Mouse (Mus musculus) lung, postnatal 10 days (tissue): ENCODE measurements around the gene Anks1b.

ENCODE experiments used
- DNase-seq: peaks from one replicate; pipeline ENCODE4 v3.0.0; 2021

The Anks1b gene

DNA sequence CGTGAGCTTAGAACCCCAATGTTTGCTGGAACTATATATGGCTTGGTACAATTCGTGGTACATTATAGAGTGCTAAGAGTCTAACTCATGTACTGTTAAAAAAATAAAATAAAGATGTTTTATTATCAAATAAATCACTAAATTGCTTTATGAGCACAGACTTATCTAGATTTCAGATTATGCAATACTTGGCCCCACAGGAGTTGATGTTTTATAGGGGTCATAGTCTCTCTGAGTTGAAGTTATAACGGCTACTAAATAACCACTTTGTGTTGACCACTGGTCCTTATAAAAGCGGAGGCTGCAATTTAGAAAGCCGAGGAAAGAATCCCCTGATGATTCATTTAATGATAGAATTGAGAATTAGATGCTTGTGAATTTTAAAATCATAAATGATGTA lies 323.6 kb downstream of the Anks1b start:
- DNase-seq = no peak

DNA sequence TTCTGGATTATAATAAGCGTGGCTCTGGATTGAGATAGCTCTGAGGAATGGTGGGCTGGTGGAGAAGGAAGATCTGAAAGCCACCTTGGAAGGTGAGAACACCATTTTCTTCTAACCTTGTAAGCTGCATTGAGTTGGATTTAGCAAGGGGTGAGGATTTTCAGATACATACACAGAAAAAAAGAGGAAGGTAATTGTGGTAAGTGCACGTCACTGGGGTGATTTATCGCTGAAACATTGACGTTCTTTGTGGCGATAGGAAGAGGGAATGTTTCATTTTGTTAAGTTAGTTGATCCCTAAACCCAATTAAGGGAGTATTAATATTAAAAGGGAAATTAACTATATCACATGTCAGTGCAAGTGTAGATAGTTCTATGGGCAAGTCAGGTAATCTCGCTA lies 336.7 kb downstream of the Anks1b start:
- DNase-seq = no peak

- no peak for DNase-seq
Measured at GRCm38 (mm10) chr10:90220470-90220869, 347.2 kb downstream of the Anks1b start.

DNA sequence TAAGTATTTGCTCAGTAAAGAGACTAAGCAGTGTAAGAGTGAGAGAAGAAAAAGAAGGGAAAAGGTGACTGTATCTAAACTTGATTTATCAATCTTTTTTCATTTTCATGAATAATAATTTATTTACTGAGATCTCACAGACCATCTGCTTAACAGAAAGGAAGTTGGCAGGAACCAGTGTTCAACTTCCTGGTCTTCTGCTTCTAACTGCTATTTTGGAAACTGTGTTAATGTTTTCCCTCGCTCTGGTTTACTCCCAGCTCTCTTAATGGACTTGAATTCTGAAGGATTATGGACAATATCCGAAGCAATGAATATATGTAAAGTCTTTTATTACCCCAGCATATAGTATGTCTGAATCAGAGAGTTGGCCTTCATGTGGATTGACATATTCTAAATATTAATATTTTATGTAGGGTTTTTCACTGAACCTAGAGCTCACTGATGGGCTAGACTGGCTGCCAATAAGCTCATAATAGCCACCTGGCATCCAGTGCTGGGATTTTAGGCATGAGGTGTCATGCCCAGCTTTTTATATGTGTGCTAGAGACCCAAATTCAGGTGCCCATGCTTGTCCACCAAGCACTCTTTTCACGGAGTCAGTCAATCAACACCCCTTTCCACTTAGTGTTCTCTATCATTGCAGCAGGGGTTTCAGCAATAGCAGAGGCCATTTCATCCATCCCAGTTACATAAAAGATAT lies 349.6 kb downstream of the Anks1b start:
- no peak for DNase-seq

DNA sequence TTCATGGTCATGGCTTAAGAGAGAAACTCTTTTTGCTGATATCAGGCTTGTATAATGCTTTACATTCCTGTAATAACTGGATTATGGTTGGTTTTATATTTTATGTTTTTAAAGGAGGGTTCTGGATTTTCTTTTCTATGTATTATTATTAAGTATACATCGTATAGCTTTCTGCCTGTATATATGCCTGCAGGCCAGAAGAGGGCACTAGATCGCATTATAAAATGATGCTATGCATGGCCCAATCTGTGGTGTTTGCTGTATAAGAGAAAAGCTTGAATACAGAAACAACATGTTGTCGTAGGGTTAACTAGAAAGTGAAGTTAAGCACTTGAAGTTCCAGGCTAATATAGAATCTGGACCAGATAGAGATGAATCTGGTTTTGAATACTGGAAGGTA lies 362.0 kb downstream of the Anks1b start:
- no peak for DNase-seq

DNA sequence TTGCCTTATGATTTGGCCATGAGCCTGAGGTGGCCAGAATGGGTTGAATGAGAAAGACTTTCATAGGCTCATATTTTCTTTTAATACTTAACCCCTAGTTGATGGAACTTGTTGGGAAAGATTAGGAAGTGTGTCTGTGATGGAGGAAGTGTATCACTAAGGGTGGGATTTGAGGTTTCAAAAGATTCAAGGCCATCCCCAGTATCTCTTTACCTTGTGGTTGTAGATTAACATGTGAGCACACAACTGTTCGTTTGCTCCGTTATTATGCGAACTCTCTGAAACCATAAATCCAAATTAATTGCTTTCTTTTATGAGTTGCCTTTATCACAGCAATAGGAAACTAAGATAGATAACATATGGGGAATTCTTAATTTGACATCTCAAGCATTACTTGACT lies 364.0 kb downstream of the Anks1b start:
- no peak for DNase-seq

DNA sequence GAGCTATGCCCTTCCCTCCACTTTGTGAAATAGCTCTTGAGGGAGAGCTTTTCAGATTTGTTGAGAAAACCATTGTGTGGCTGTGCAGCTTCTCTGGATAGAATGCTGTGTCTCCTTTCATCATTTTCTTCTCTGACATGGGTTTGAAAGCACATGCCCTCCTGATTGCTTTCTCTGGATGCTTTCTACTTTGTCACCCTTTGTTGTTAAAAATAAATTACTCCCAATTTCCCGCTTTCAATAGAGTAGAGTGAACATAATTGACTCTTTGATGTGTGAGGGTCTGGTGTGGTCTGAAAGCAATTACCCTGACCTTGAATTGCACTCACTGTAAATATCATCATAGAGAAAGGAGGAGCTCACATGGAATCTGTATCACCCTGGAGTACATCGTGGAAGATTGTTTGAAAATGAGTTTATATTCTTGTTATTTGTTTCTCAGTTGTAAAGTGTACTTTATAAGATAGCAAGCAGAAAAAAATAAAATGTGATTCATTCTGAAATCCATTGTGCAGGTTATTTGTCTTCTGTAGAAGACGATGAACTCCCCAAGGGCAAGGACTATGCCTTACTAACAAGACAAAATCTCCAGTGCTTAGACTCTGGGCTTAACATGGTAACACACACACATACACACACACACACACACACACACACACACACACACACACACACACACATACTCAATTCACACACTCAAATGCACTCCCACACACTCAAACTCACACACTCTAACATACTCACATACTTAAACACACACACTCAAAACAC lies 385.8 kb downstream of the Anks1b start:
- no peak for DNase-seq

DNA sequence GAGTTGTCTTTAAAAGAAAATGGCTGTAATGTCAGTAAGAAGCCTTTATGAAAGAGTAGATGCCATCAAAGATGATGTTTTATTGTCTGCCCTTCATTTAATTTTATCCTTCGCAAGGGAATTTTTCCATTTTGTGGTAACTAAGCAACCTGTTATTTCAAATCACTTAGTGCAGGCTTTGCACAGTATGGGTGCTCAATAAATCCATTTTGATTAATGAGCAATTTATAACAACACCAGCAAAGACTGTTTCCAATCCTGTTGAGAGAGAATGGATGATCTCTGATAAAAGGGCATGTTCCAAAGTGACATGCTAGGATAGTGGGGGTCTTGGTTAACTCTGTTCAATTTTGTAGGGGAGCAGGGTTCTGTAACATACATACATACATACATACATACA lies 398.0 kb downstream of the Anks1b start:
- DNase-seq = no peak

- DNase-seq = no peak
Measured at GRCm38 (mm10) chr10:90273311-90273710, 400.0 kb downstream of the Anks1b start.

GRCm38 (mm10) chr10:90286589-90286988 lies 413.3 kb downstream of the Anks1b start:
- no peak for DNase-seq

DNA sequence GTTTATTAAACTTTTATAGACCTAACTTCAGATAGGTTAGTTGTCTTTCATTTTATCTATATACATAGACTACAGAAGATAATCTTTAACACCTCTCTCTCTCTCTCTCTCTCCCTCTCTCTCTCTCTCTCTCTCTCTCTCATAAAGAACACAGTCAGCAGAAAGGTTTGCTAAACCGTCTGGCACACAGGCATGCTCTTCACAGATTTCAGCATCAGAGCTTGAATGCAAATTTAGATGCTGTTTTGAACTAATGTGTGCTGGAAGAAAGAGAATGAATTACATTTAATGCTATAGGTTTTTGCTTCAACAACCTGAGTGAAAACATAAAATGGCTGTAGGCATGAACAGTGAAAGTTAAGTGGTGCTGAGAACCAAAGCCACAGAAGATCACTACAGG lies 429.9 kb downstream of the Anks1b start:
- DNase-seq = no peak

GRCm38 (mm10) chr10:90306156-90306555 lies 432.8 kb downstream of the Anks1b start:
- DNase-seq = no peak

- DNase-seq = no peak
Measured at GRCm38 (mm10) chr10:90307931-90308555, 434.7 kb downstream of the Anks1b start.

- DNase-seq = no peak
Measured at GRCm38 (mm10) chr10:90329781-90330180, 456.5 kb downstream of the Anks1b start.

- DNase-seq = no peak
Measured at GRCm38 (mm10) chr10:90345394-90345793, 472.1 kb downstream of the Anks1b start.

GRCm38 (mm10) chr10:90356258-90356657 lies 482.9 kb downstream of the Anks1b start:
- DNase-seq = no peak

GRCm38 (mm10) chr10:90357169-90357907 lies 484.0 kb downstream of the Anks1b start:
- no peak for DNase-seq

- DNase-seq = no peak
Measured at GRCm38 (mm10) chr10:90369015-90369414, 495.7 kb downstream of the Anks1b start.

DNA sequence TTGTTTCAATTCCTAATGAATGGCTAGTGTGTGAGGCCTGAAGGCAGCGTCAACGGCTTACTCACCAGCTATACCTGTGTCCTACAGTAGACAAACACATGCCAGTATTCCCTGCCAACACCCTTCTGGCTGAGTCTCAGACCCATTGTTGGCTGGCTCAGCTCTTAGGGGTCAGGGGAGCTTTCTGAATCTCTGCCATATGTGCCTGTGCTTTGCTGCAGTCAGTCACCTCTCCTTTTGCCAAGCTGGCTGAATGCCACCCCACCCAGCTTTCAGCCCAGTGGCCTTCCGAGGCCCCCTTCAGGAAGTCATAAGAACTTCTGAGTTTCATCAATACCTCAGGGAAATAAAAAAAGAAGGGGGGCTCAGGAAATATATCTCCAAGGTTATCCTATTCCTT lies 497.4 kb downstream of the Anks1b start:
- no peak for DNase-seq

- DNase-seq = no peak
Measured at GRCm38 (mm10) chr10:90373469-90373868, 500.2 kb downstream of the Anks1b start.

- DNase-seq = no peak
Measured at GRCm38 (mm10) chr10:90376605-90377004, 503.3 kb downstream of the Anks1b start.

DNA sequence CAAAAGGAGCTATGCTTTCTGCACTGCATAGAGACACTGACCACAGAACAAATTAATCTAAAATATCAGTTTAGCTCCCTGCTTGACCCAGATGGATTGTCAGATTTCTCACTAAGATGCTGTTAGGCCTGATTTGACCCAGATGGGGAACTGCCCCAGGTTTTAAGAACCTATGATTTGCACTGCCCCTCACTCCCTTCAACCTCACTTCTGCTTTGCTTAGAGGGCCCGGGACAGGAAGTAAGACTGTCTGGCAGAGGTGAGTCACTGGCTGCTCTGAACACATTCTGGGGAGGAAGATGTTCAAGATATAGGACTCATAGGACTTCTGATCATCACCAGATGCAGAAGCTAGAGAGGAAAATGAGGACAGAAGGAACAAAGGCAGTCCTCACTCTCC lies 506.8 kb downstream of the Anks1b start:
- no peak for DNase-seq

GRCm38 (mm10) chr10:90380704-90381339 lies 507.5 kb downstream of the Anks1b start:
- no peak for DNase-seq
